Mouse (Mus musculus): Measurements from ENCODE around the gene Add3. TPM values are rescaled to one million over a fixed set of nuclear protein-coding genes. Genes with fewer than 3 reads are reported as not detected.
"Not testable (repeated sequence)": the region's sequence is repeated elsewhere in the genome, so short reads cannot be mapped to it uniquely, and the experiment has no call there.

Add3 gene
- total RNA-seq, 4 experiments from 2014 or later: 36.0 to 42.1 (median 40.7) TPM

- no peak for DNase-seq
Observed at GRCm38 (mm10) chr19:53194751-53195520, 54.7 kb downstream of the Add3 start.

- DNase-seq: no peak
Observed at GRCm38 (mm10) chr19:53196961-53197360, 56.7 kb downstream of the Add3 start.

- no peak for DNase-seq
Observed at GRCm38 (mm10) chr19:53197766-53198165, 57.5 kb downstream of the Add3 start.

- DNase-seq: no peak
Observed at GRCm38 (mm10) chr19:53198706-53199572, 58.7 kb downstream of the Add3 start.

- no peak for DNase-seq
Observed at GRCm38 (mm10) chr19:53199711-53200110, 59.5 kb downstream of the Add3 start.

- DNase-seq: no peak
Observed at GRCm38 (mm10) chr19:53202116-53202515, 61.9 kb downstream of the Add3 start.

GRCm38 (mm10) chr19:53206986-53207385, 66.7 kb downstream of the Add3 start:
- DNase-seq: no peak

GRCm38 (mm10) chr19:53208830-53209229, 68.6 kb downstream of the Add3 start:
- no peak for DNase-seq

- no peak for DNase-seq
Observed at GRCm38 (mm10) chr19:53210251-53210650, 70.0 kb downstream of the Add3 start.

GRCm38 (mm10) chr19:53215352-53215751, 75.1 kb downstream of the Add3 start:
- DNase-seq: no peak

GRCm38 (mm10) chr19:53216761-53217538, 76.7 kb downstream of the Add3 start:
- no peak for DNase-seq

GRCm38 (mm10) chr19:53217837-53218236, 77.6 kb downstream of the Add3 start:
- DNase-seq: peak; percentile 64

- DNase-seq: no peak
Observed at GRCm38 (mm10) chr19:53219305-53219704, 79.1 kb downstream of the Add3 start.

- no peak for DNase-seq
Observed at GRCm38 (mm10) chr19:53221186-53221585, 80.9 kb downstream of the Add3 start.

- not testable (repeated sequence) for DNase-seq
Observed at GRCm38 (mm10) chr19:53225249-53226070, 85.2 kb downstream of the Add3 start.

- DNase-seq: peak; percentile 51
Observed at GRCm38 (mm10) chr19:53226651-53227050, 86.4 kb downstream of the Add3 start.

- DNase-seq: no peak
Observed at GRCm38 (mm10) chr19:53228064-53228794, 88.0 kb downstream of the Add3 start.

GRCm38 (mm10) chr19:53230942-53231815, 90.9 kb downstream of the Add3 start:
- no peak for DNase-seq

GRCm38 (mm10) chr19:53233586-53233985, 93.3 kb downstream of the Add3 start:
- no peak for DNase-seq

GRCm38 (mm10) chr19:53241806-53242205, 101.6 kb downstream of the Add3 start:
- no peak for DNase-seq

Data from adrenal gland, adult 8-10 months (tissue).